Mouse (Mus musculus): ENCODE measurements at regions not wholly inside any gene's neighbourhood (a gene's known extent, or its start where the extent isn't known, plus 50 kb on each side); places are given as distances from the start of the nearest gene placed in this dataset.

DNA sequence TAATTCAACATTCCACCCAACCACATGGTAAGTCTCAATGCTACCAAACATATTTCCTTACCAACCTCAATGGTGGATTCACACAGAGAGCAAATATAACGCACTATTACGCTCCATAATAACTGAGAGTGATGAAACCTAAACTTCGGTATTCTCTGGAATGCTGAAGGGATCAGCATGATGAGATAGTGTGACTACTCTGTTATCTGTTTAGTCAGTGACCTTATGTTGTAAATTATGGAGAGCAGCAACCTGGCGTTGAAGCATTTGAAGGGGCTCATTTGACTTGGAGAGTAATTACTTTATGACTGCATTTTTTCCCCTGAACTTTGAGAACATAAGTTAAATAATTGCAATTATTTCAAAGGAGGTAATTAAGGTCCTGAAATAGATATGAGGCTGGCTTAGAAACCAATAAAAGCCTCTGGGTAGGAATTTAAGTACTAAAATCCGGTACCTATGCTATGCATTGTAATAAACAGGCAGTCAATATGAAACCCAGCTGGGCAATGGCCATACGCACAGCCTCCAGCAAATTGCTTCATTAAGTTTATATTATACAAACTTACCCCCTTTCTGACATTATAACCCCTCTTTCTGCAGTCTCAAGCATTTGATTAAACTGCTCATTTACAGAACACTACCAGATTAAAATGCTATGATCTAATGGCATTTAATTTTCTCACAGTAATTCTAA lies 1378.9 kb upstream of the Jmjd1c start:
- no peak for DNase-seq (ENCODE audit: low spot score in 2 of 2)

DNA sequence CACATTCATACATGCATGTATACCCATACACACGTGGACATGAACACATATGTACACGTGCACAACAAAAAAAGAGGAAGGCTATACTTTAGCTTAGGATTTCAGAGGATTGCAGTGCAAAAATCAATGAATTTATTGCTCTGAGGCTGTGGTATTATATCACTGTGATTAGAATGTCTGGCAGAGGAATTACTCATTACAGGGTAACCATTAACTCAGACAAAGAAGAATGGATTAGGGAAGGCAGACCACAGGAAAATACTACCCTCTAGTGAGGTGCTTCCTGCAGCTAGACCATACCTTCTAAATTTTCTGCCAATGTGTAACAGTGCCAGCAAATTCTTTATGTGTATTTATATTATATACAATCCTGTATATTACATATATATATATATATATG lies 1373.4 kb upstream of the Jmjd1c start:
- DNase-seq (ENCODE audit: low spot score in 2 of 2), result no peak

DNA sequence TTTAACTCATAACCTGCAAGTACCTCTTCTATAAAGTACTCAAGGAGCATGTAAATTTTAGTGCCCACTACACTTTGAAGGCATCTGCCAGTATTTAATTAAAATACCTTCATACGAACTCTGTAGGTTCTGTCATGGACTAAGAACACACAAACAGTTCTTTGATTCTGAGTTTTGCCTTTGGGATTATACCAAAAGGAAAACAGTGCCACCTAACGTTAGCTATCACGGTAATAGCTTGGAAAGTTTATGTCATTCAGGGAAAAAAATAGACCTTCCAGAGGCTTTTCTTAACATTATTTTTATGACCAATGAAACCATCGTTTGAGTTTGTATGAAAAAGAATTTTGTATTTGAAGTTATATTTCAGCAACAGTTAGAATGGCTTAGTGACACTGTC lies 1326.5 kb upstream of the Jmjd1c start:
- no peak for DNase-seq (ENCODE audit: low spot score in 2 of 2)

DNA sequence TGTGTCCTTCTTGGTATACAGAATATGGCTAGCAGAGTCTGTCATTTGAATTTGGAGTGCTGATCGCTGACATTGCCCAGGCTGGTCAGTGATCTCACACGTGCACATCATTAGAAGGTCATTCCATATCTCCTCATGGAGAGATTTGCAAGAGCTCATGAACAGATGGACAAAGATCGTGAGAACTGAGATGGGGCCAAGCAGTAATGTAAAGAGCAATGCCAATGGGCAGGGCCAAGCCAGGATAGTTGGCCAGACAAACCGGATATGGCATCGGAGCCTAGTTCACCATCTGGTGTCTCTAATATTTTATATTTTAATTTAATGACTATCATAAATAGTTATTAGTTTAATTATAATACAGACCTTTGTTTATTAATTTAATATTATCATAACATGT lies 1324.0 kb upstream of the Jmjd1c start:
- peak in 1 of 2 experiments; percentile 7 for DNase-seq (ENCODE audit: low spot score in 2 of 2)

DNA sequence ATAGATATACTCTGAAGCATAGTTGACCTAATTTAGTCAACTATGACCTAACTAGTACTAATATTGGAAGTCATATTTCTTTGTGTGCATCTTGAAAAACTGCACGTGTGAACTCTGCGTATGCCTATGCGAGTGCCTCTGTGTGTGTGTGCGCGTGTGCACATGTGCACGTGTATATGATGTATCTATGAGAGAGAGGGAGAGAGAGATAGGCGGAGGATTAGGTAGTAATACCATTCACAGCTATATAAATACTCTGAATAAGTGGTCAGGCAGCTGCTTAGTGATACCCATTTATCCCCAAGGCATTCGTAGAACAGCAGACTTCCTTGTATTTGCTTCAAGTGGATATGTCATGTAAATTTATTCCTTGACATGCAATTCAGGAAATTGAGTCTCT lies 1310.9 kb upstream of the Jmjd1c start:
- no peak for DNase-seq (ENCODE audit: low spot score in 2 of 2)
